Mouse (Mus musculus): ENCODE measurements at regions not wholly inside any gene's neighbourhood (a gene's known extent, or its start where the extent isn't known, plus 50 kb on each side); places are given as distances from the start of the nearest gene placed in this dataset.

DNA sequence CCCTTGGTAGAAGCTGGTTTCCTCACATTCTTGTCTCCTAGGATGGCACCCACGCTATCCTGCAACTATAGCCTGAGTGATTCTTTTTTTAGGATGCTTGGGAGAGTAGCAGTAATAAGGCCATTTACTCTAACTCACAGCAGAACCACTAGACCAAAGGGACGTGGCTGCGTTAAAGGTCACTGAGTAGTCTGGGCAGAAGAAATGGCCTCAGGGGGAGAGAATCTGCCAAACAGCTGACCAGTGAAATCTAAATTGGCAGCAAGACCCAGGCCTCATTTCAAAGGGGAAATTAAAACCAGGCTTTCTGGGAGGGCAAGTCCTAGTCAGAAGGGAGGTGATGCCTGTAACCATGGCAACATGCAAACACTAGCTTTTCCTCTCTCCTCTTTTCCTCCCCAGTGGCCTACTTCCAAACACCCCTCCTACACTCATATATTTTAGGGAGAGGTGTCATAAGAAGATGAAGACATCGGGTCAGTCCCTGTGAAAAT lies 267.5 kb downstream of the Nuak1 start:
- TF ChIP-seq CTCF (IDR thresholded peaks at IDR 0.05; ENCODE audit: low read depth, low read length) (no peak), POLR2A (IDR thresholded peaks at IDR 0.05; ENCODE audit: extremely low read depth, insufficient read depth, low read length) (no peak)
